Mouse (Mus musculus) G1E (cell line): ENCODE data around the gene Ganab.

Source experiments
- CTCF ChIP-seq: IDR thresholded peaks from 2 replicates; pipeline ENCODE4 v1.5.1; 2012; ENCODE audit warnings: low read depth, low read length, inconsistent platforms, mixed read lengths
- GATA1 ChIP-seq: IDR thresholded peaks from 2 replicates; pipeline ENCODE4 v1.6.1; 2012; ENCODE audit warnings: borderline replicate concordance, low read length, inconsistent platforms, mixed read lengths

DNA sequence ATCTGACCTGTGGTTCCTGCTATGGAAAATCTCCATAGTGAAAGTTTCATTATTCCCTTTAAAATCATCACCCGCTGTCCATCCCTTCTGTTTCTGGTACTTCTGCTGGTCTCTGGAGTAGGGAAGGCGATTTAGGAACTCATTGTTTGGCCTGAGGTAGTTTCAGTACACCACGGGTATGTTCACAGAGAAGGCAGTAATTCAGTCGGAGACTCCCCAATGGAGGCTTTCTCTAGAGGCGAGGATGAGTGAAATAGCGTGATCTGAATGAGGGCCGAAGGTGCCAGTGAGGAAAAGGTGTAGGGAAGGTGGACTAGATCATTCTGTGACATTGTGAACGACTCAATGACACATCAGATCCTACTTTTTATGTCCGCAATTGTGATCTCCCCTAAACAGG, 56.3 kb downstream of the Ganab start:
- no peak for TF ChIP-seq CTCF
- TF ChIP-seq GATA1, result no peak
